Mouse (Mus musculus): ENCODE results near the gene Anpep.
"Not testable (repeated sequence)": the region's sequence is repeated elsewhere in the genome, so short reads cannot be mapped to it uniquely, and the experiment has no call there.

Anpep gene

GRCm38 (mm10) chr7:79813409-79813808 lies 47.5 kb downstream of the Anpep start:
- DNase-seq (ENCODE audit: inconsistent age in 2 of 2, low spot score in 1 of 2), result no peak

GRCm38 (mm10) chr7:79810611-79811506 lies 50.0 kb downstream of the Anpep start, which contains the start of gene Mesp2:
Mesp2 (plus strand) TSS chr7:79810727.
- DNase-seq (ENCODE audit: inconsistent age in 2 of 2, low spot score in 1 of 2), result peak; percentile 78 to 88

GRCm38 (mm10) chr7:79808561-79808960 lies 52.3 kb downstream of the Anpep start:
- DNase-seq (ENCODE audit: inconsistent age in 2 of 2, low spot score in 1 of 2), result peak; percentile 45 to 78

GRCm38 (mm10) chr7:79803887-79804286 lies 57.0 kb downstream of the Anpep start:
- DNase-seq (ENCODE audit: inconsistent age in 2 of 2, low spot score in 1 of 2), result peak; percentile 78 to 87

GRCm38 (mm10) chr7:79802037-79802436 lies 58.8 kb downstream of the Anpep start:
- no peak for DNase-seq (ENCODE audit: inconsistent age in 2 of 2, low spot score in 1 of 2)

GRCm38 (mm10) chr7:79801391-79801790 lies 59.5 kb downstream of the Anpep start:
- no peak for DNase-seq (ENCODE audit: inconsistent age in 2 of 2, low spot score in 1 of 2)

GRCm38 (mm10) chr7:79800336-79800735 lies 60.5 kb downstream of the Anpep start:
- DNase-seq (ENCODE audit: inconsistent age in 2 of 2, low spot score in 1 of 2), result no peak

GRCm38 (mm10) chr7:79799506-79799905 lies 61.4 kb downstream of the Anpep start:
- no peak for DNase-seq (ENCODE audit: inconsistent age in 2 of 2, low spot score in 1 of 2)

- peak; percentile 76 to 94 for DNase-seq (ENCODE audit: inconsistent age in 2 of 2, low spot score in 1 of 2)
Measured at GRCm38 (mm10) chr7:79799048-79799447, 61.8 kb downstream of the Anpep start.

GRCm38 (mm10) chr7:79798606-79799005 lies 62.3 kb downstream of the Anpep start:
- no peak for DNase-seq (ENCODE audit: inconsistent age in 2 of 2, low spot score in 1 of 2)

GRCm38 (mm10) chr7:79793688-79794087 lies 67.2 kb downstream of the Anpep start, which contains the start of gene Mesp1:
Mesp1 (minus strand) TSS chr7:79793788.
- no peak for DNase-seq (ENCODE audit: inconsistent age in 2 of 2, low spot score in 1 of 2)

GRCm38 (mm10) chr7:79792635-79793421 lies 68.0 kb downstream of the Anpep start:
- peak; percentile 44 to 80 for DNase-seq (ENCODE audit: inconsistent age in 2 of 2, low spot score in 1 of 2)

GRCm38 (mm10) chr7:79789812-79790211 lies 71.0 kb downstream of the Anpep start:
- DNase-seq (ENCODE audit: inconsistent age in 2 of 2, low spot score in 1 of 2), result not testable (repeated sequence)

GRCm38 (mm10) chr7:79786295-79786694 lies 74.6 kb downstream of the Anpep start:
- DNase-seq (ENCODE audit: inconsistent age in 2 of 2, low spot score in 1 of 2), result peak; percentile 71 to 93

- DNase-seq (ENCODE audit: inconsistent age in 2 of 2, low spot score in 1 of 2), result no peak
Measured at GRCm38 (mm10) chr7:79782516-79782855, 78.4 kb downstream of the Anpep start.

- peak in 1 of 2 experiments; percentile 67 for DNase-seq (ENCODE audit: inconsistent age in 2 of 2, low spot score in 1 of 2)
Measured at GRCm38 (mm10) chr7:79781826-79782515, 78.9 kb downstream of the Anpep start.

GRCm38 (mm10) chr7:79780647-79781626 lies 79.9 kb downstream of the Anpep start:
- peak; percentile 83 to 96 for DNase-seq (ENCODE audit: inconsistent age in 2 of 2, low spot score in 1 of 2)

Data from adrenal gland, adult (tissue).